Mouse (Mus musculus): Measurements from ENCODE around the gene Esam. TPM values are rescaled to one million over a fixed set of nuclear protein-coding genes. Genes with fewer than 3 reads are reported as not detected.

Gene Esam
- polyA plus RNA-seq (2016; fragmentation: Nextera tagmentation; extraction: Ambion mirVana): 43.7 and 52.2 TPM in 2 replicates

DNA sequence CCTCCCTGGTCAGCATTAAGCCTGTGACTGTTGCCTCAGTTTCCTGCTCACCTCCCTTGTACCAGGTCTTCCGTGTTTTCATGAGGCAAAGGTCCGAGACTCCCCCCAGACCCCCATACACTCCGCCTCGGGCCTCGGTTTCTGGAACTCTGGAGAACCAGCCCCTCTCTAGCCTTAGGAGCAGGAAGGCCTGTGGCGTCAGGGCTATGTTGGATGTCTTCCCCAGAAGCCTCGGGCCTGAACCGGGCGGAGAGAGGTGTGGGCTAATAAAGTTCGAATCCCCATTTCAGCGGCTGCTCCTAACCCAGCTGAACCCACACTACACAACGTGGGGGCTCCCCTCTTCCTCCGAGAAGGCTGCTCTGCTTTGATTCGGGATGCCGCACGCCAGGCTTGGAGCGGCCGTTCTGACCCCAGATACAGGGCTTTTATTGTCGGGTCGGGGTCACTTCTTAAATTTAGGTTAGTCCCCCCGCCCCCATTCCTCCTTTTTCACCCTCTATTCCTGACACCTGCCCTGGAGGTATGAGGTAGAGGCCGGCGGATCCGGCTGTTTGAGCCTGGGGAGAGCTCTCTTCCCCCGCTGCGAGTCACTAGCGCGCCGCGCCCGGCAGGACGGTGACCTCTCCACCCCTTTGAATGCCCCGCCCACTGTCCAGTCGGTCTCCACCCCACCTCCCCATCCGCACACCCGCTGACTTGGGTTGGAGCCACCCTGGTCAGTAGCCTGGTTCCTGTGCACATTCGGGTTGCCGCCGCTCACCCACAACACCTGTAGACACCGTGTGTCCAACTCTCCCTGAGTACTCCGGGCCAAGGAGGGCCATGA lies at the start of gene Esam:
Gene Esam (plus strand): TSS at position 683 of the 829 bp plus-strand sequence.
- peaks cover 63% of the 10 kb centered on the region for H3K27me3 ChIP-seq (ENCODE audit: insufficient read depth, poor library complexity, severe bottlenecking)
- H3K9me3 ChIP-seq: no peaks in the 10 kb centered on the region
- WGBS: under 1% methylated on average over 41 of the region's 41 CpGs
- peak; percentile 80 for DNase-seq (ENCODE audit: low spot score)
- peak within 1 kb of the TSS; percentile 61 for H3K4me3 ChIP-seq
- peaks cover 50% of the 10 kb centered on the region for H3K4me1 ChIP-seq
- H3K27ac ChIP-seq: peak within 1 kb of the TSS; percentile 82
- peaks cover 14% of the 10 kb centered on the region for H3K36me3 ChIP-seq

DNA sequence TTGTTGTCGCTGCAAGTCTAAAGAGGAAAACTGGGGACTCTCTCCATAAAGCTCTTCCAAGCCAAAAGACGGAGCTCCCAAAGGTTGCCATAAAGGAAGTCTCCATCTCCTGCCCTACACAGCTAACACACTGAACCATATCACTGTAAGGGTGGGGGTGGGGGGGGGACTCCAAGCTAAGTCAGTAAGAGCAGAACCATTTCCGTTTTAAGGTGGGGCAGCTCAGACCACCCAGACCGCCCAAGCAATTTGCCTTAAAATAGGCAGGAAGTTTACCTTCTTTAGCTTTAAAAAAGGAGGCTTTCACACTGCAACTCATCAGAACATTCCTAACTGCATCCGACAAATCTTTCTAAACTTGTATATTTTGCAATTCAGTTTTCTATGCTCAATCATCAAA lies 42.7 kb upstream of the Esam start:
- DNase-seq (ENCODE audit: low spot score): no peak
- Histone ChIP-seq H3K27ac (no peak overlapping the region), H3K36me3 (no peaks in the 10 kb centered on the region), H3K4me3 (no peak overlapping the region), H3K27me3 (ENCODE audit: insufficient read depth, poor library complexity, severe bottlenecking) (no peaks in the 10 kb centered on the region), H3K4me1 (peaks cover 12% of the 10 kb centered on the region), H3K9me3 (no peaks in the 10 kb centered on the region)
- WGBS: 56% methylated on average over 5 of the region's 5 CpGs

DNA sequence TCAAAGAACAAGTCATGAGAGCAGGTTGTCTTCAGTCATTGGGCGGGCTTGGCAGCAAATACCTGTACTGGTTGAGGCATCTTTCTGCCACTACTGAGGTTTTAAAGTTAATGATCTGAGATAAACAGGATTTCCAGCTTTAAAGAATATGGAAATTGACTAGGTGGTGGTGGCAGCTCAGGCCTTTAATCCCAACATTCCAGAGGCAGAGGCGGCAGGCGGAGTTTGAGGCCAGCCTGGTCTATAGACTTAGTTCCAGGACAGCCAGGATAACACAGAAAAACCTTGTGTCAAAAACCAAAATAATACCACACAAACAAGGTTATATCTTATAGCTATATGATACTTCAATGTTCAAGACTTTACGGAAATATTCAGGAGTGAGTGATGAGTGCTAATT lies 39.8 kb upstream of the Esam start:
- no peak for DNase-seq (ENCODE audit: low spot score)
- H3K9me3 ChIP-seq: no peaks in the 10 kb centered on the region
- no peaks in the 10 kb centered on the region for H3K27me3 ChIP-seq (ENCODE audit: insufficient read depth, poor library complexity, severe bottlenecking)
- 37% methylated on average over 4 of the region's 4 CpGs for WGBS
- peaks cover 19% of the 10 kb centered on the region for H3K4me1 ChIP-seq
- H3K36me3 ChIP-seq: peaks cover 2% of the 10 kb centered on the region; the same call in 1 of the 2 replicates
- peak overlapping the region; percentile 99 for H3K27ac ChIP-seq
- H3K4me3 ChIP-seq: peak overlapping the region; percentile 99

DNA sequence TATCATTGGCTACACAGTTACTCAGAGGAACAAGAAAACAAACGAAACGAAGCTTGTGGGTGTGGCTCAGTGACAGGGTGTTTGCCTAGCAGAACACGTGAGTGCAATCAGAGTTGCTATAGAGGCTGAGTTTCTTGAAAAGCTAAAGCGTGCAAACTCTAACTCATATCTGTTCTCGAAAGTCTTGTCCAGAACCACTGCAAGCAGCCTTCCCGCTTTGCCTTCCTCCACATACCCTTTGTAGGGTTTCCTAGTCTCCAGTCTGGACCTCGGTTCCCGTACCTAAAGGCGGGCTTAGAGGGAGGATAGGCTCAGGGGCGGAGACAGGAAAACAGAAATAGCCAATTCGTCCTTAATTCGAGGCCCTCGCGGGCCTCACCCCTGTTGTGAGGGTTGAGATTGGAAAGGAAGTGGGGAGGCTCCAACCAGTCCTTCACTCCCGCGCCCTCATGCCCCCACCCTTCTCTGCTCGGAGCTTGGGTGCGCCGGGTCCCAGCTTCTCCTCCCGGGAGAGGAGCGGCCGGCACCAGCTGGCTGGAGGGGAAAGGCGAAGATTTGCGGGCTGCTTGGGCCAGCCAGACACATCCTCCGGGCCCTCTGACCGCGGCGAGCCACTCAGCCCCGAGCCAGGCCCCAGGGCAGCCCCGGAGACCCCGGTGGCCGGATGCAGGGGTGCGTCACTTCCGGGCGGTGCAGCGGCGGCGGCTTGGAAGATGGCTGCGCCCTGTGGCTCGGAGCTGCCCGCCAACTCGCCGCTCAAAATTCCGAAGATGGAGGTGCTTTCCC lies 39.1 kb upstream of the Esam start, which contains the start of gene Msantd2:
Gene Msantd2 (plus strand): TSS at position 709 of the 786 bp plus-strand sequence.
- peaks cover 9% of the 10 kb centered on the region for H3K36me3 ChIP-seq
- under 1% methylated on average over 43 of the region's 44 CpGs for WGBS
- peak; percentile 95 for DNase-seq (ENCODE audit: low spot score)
- peaks cover 19% of the 10 kb centered on the region for H3K4me1 ChIP-seq
- H3K27ac ChIP-seq: peak within 1 kb of the TSS; percentile 99
- no peaks in the 10 kb centered on the region for H3K9me3 ChIP-seq
- H3K27me3 ChIP-seq (ENCODE audit: insufficient read depth, poor library complexity, severe bottlenecking): no peaks in the 10 kb centered on the region
- H3K4me3 ChIP-seq: peak within 1 kb of the TSS; percentile 99

DNA sequence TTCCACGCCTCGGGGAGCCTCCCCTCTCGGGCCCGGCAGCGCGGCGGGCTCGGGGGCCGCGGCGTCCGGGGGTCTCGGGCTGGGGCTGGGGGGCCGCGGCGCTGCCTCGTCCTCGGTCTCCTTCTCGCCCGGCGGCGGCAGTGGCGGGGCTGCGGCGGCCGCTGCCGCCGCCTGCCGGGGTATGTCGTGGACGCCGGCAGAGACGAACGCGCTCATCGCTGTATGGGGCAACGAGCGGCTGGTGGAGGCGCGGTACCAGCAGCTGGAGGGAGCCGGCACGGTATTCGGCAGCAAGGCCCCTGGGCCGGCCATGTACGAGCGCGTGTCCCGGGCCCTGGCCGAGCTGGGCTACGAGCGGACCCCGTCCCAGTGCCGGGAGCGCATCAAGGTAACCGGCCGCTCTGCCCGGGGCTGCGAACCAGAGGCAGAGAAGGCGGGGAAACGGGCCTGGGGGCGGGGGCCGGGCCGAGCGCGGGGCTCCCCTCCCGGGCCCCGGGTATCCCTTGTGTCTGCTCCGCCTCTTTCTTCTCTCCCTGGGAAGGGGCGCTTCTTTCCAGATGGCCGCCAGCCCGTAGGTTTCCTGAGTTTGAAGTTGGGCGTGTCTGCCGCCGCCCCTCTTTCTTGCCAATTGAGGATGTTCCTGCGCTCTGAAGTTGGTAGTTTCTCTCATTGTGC lies 38.3 kb upstream of the Esam start:
- peak; percentile 86 for DNase-seq (ENCODE audit: low spot score)
- Histone ChIP-seq H3K4me3 (peak overlapping the region; percentile 99), H3K4me1 (peaks cover 19% of the 10 kb centered on the region), H3K27me3 (ENCODE audit: insufficient read depth, poor library complexity, severe bottlenecking) (no peaks in the 10 kb centered on the region), H3K36me3 (peaks cover 13% of the 10 kb centered on the region), H3K27ac (peak overlapping the region; percentile 99), H3K9me3 (no peaks in the 10 kb centered on the region)
- 0% methylated on average over 73 of the region's 75 CpGs for WGBS

DNA sequence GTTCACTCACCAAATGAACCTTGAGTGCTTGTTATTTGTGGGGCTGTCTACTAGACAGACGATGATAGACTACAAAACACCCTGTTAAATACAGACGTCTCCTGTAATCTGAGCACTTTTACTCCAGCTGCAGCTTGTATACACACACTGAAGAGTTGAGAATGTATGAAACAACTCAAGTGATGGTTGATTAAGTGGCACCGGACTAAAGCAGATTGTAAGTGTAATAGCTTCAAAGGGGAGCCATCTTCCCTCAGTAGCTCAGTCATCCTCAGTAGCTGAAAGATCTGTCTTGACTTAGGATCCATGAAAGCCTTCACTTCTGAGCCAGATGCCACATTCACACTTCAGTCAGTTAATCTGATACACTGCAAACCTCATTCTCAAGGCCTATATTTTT lies 32.1 kb upstream of the Esam start:
- H3K36me3 ChIP-seq: peaks cover 16% of the 10 kb centered on the region
- no peak overlapping the region for H3K4me3 ChIP-seq
- peaks cover 9% of the 10 kb centered on the region for H3K4me1 ChIP-seq
- no peak for DNase-seq (ENCODE audit: low spot score)
- 63% methylated on average over 3 of the region's 3 CpGs for WGBS
- H3K9me3 ChIP-seq: no peaks in the 10 kb centered on the region
- H3K27me3 ChIP-seq (ENCODE audit: insufficient read depth, poor library complexity, severe bottlenecking): no peaks in the 10 kb centered on the region
- H3K27ac ChIP-seq: no peak overlapping the region

DNA sequence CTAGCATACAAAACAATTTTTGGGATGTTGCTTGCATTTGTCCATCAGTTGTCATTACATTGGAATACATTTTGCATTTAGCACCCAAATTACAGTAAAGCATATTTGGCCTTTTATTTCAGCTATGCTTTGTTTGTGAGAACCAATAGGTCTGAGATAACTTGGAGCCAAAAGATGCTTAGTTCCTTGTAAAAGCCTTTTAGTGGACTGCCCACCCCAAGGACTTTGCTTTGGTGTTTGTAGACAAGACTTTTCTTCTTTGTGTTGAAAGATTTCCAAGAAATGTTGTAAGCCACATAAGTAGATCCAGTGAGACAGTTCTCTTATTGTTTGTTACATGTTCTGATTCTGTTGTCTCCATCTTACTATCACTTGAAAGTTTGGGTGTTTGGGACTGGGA lies 31.6 kb upstream of the Esam start:
- Histone ChIP-seq H3K9me3 (no peaks in the 10 kb centered on the region), H3K36me3 (peaks cover 16% of the 10 kb centered on the region), H3K27ac (no peak overlapping the region), H3K4me3 (no peak overlapping the region), H3K4me1 (peaks cover 7% of the 10 kb centered on the region; the same call in 1 of the 2 replicates), H3K27me3 (ENCODE audit: insufficient read depth, poor library complexity, severe bottlenecking) (no peaks in the 10 kb centered on the region)
- no peak for DNase-seq (ENCODE audit: low spot score)

DNA sequence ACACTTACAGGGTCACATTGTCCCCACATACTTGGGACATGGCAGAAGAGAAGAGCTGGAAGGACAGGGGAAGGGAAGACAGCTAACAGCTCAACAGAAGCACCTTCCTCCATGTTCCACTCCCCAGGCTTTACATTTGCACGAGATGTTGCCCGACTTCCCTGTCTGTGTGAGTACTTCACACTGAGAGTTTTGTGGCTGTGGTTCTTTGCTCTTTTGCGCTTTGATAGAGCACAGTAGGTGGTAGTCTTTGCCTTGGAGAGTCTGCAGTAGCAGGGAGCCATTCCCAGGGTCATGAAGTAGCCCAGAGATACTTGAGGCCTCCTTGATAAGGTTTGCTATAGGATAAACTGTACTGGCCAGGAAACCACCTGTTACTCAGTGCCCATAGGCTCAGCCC lies 27.7 kb upstream of the Esam start:
- Histone ChIP-seq H3K9me3 (no peaks in the 10 kb centered on the region), H3K4me1 (peaks cover 7% of the 10 kb centered on the region; the same call in 1 of the 2 replicates), H3K27ac (no peak overlapping the region), H3K4me3 (no peak overlapping the region), H3K27me3 (ENCODE audit: insufficient read depth, poor library complexity, severe bottlenecking) (no peaks in the 10 kb centered on the region), H3K36me3 (0 out of 2 replicates have a peak, but pooled peaks cover 5% of the 10 kb centered on the region)
- DNase-seq (ENCODE audit: low spot score): no peak
- WGBS: 60% methylated on average over 3 of the region's 3 CpGs

DNA sequence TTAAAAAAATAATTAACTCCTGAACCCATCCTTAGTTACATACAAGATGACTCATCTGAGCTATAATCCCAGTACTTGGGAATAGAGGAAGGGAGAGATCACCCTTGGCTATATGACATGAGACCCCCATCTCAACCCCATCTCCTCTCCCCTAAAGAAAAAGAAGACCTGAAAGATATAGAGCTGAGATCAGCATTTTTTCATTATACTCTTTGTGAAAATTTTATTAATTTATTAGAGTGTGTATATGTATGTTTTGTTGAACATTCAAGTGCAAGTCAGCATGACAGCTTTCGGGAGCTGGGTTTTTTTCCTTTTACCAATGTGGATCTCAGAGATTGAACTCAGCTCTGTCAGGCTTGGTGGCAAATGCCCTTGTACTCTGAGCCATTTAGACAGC lies 26.7 kb upstream of the Esam start:
- Histone ChIP-seq H3K4me3 (no peak overlapping the region), H3K9me3 (no peaks in the 10 kb centered on the region), H3K27ac (no peak overlapping the region), H3K4me1 (peaks cover 7% of the 10 kb centered on the region; the same call in 1 of the 2 replicates), H3K27me3 (ENCODE audit: insufficient read depth, poor library complexity, severe bottlenecking) (no peaks in the 10 kb centered on the region), H3K36me3 (0 out of 2 replicates have a peak, but pooled peaks cover 3% of the 10 kb centered on the region)
- 95% methylated on average over 1 of the region's 1 CpGs for WGBS
- DNase-seq (ENCODE audit: low spot score): no peak

DNA sequence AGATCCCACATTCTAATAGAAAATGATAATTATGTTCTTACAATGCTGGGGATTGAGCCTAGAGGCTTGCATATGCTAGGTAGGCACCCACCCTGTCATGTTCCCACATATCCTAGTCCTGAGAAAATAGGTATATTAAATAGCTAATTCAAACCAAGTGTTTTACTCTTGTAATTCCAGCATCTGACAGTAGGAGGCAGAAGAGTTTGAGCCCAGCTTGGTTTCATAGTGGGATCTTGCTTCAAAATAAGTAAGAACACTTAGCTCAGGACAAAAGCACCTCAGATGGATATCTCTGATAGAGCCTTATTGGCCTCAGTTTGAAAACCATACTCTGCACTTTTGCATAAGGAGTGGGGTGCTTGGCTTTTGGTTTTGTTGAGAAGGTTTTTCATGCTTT lies 23.5 kb upstream of the Esam start:
- H3K4me3 ChIP-seq: no peak overlapping the region
- H3K27me3 ChIP-seq (ENCODE audit: insufficient read depth, poor library complexity, severe bottlenecking): no peaks in the 10 kb centered on the region
- no peak for DNase-seq (ENCODE audit: low spot score)
- no peak overlapping the region for H3K27ac ChIP-seq
- peaks cover 7% of the 10 kb centered on the region; the same call in 1 of the 2 replicates for H3K4me1 ChIP-seq
- no peaks in the 10 kb centered on the region for H3K9me3 ChIP-seq
- 0 out of 2 replicates have a peak, but pooled peaks cover 3% of the 10 kb centered on the region for H3K36me3 ChIP-seq

DNA sequence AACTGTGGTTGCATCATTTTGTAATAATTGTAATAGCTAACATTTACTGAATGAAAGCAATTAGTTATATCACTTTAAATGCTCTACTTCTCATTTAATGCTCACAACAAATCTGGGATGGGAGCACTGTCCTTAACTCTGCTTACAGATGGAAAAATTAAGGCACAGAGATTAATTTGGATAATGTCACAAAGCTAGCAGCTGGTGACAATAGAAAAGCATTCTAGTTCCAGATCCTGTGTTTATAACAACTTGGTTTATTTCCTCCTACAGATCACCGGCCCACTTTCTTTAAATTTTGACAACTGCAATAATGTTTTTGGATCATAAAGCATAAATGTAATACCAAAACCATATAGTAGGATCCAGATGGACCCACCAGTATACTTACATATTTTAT lies 21.9 kb upstream of the Esam start:
- H3K4me1 ChIP-seq: no peaks in the 10 kb centered on the region
- H3K27me3 ChIP-seq (ENCODE audit: insufficient read depth, poor library complexity, severe bottlenecking): no peaks in the 10 kb centered on the region
- H3K4me3 ChIP-seq: no peak overlapping the region
- H3K27ac ChIP-seq: no peak overlapping the region
- H3K9me3 ChIP-seq: no peaks in the 10 kb centered on the region
- WGBS: 98% methylated on average over 1 of the region's 1 CpGs
- no peak for DNase-seq (ENCODE audit: low spot score)
- 0 out of 2 replicates have a peak, but pooled peaks cover 3% of the 10 kb centered on the region for H3K36me3 ChIP-seq

DNA sequence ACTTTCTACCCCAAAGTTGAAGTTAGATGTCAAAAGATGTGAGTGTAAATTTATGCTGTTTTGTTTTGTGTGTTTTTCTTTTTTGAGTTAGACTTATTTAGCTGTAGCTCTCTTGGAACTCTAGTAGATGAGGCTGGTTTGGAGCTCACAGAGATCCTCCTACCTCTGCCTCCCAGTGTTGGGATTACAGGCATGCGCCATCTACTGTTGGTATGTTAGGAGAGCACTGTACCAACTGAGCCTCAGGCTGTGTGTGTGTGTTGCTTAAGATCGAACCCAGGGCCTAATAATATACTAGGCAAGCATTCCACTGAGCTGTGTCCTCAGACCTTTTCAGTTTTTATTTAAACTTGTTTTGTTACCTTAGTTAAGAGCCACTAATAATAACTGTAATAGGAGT lies 15.8 kb upstream of the Esam start:
- H3K27ac ChIP-seq: no peak overlapping the region
- DNase-seq (ENCODE audit: low spot score): no peak
- peaks cover 9% of the 10 kb centered on the region; the same call in 1 of the 2 replicates for H3K4me1 ChIP-seq
- H3K36me3 ChIP-seq: no peaks in the 10 kb centered on the region
- no peaks in the 10 kb centered on the region for H3K27me3 ChIP-seq (ENCODE audit: insufficient read depth, poor library complexity, severe bottlenecking)
- H3K9me3 ChIP-seq: no peaks in the 10 kb centered on the region
- H3K4me3 ChIP-seq: no peak overlapping the region
- WGBS: 92% methylated on average over 2 of the region's 2 CpGs
